Mouse (Mus musculus) embryo, embryonic 11.5 days (tissue): ENCODE measurements around the gene D13Ertd608e.
"Not testable (repeated sequence)": the region's sequence is repeated elsewhere in the genome, so short reads cannot be mapped to it uniquely, and the experiment has no call there.

Experiments used
- DNase-seq: peaks from one replicate; pipeline ENCODE4 v3.0.0-alpha.2; 2012; ENCODE audit warnings: low read depth, low spot score

D13Ertd608e gene

GRCm38 (mm10) chr13:119835320-119836056, at the start of gene D13Ertd608e:
D13Ertd608e (plus strand) TSS chr13:119836006.
- peak; percentile 7 for DNase-seq

DNA sequence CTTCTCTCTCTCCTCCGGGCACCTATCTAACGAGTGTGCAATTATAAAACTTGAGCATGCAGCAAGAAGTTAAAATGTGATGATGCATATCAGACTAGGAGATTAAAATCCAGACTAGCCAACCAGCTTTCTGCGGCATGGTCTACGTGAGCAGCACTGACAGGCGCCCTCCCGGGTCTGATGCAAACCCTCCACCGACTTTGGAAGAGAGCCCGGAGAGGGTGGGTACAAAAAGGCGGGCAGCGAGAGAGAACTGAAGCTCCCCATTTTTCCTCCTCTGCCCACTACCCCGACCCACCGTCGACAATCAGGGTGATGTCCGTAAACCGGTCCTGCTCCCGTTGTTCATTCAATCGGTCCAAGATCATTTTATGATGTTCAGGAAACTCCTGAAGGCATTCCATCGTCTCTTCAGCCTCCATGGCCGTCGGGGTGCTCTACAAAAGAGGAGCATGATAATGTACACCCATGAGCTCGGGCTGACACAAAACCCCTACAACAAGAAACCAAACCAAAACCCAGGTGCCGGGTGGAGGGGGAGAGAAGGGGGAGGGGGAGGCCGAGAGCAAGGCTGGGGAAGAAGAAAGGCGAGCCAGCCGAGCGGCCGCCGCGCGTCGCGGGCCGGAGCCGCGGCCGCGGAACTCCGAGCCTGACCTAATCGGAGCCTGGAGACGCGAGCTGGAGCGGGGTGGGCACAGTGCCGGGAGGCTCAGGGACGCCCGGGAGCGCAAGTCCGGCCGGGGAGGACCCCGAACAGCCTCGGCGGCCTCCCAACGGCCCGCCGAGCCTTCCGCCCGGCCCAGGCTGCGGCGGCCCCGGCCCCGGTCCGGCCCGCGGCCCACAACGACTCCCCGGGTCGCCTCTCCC, 45.7 kb upstream of the D13Ertd608e start:
- peak; percentile 30 for DNase-seq

- DNase-seq: peak; percentile 92
Measured at GRCm38 (mm10) chr13:119790761-119791579, 44.8 kb upstream of the D13Ertd608e start, which contains the start of gene Zfp131. Zfp131 (minus strand) TSS chr13:119790889.

- peak; percentile 5 for DNase-seq
Measured at GRCm38 (mm10) chr13:119791580-119792135, 44.1 kb upstream of the D13Ertd608e start.

GRCm38 (mm10) chr13:119792791-119793404, 42.9 kb upstream of the D13Ertd608e start:
- DNase-seq: no peak

GRCm38 (mm10) chr13:119797656-119798055, 38.1 kb upstream of the D13Ertd608e start:
- DNase-seq: no peak

- DNase-seq: no peak
Measured at GRCm38 (mm10) chr13:119808937-119809336, 26.9 kb upstream of the D13Ertd608e start.

GRCm38 (mm10) chr13:119810031-119810430, 25.8 kb upstream of the D13Ertd608e start:
- DNase-seq: no peak

DNA sequence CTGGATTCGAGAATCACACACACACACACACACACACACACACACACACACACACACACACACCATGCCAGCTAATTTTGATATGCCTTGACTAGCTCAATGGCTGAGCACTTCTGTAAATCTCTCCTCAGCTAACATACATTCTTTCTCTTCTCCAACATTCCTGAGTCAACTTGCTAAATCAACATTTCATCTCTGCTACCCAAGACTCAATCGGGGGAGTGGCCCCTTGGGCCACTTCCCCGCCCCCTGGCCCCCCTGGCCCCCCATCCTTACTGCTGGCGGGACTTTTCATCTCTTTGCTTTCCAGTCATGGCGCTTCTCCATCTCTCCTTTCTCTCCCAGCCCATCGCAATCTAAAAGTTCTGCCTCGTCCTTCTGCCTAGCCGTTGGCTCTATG, 19.0 kb upstream of the D13Ertd608e start:
- DNase-seq: no peak

DNA sequence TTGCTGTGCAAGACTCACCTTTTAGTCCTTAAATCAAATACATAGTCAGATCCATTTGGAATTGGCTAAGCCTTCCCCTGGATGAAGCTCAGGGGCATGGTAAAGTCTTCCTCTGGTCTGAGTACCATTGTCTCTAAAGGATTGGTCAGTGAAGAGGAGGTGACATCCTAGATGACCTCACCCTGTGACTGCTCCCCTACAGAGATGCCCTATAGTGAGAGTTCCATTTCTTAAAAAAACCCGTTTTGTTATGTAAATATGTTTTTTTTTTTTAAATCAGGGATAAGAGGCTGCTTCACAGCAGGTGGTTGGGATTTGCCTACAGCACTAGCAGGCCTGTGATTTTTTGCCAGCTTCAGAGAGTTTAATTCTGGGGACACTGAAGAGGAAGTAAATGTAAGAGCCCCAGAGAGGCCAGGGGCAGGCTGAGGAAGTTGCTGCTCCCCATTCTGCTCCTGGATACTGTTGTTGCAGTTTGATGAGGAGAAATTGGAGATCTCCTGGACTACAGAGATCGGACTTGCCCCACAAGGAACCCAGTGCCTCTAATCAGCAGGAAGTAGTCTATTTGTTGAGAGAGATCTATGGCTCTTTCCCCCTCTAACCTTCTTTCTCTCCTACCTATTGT, 18.1 kb upstream of the D13Ertd608e start:
- no peak for DNase-seq

DNA sequence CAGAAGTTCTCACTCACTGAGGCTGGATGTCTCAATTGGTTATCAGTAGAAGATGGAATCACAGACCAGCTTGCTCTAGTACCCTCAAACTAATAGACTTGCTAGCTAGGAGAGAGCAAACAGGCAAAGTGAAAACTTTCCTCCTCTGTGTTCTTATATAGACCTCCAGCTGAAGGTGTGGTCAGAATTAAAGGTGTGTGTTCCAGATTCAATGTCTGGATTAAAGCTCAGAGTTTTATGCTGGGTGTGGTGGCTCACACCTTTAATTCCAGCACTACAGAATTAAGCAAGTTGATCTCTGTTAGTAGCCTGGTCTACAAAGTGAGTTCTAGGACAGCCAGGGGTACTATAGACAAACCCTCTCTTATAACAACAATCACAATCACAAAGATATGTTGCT, 5.7 kb upstream of the D13Ertd608e start, which contains the start of gene AF067063:
Gene AF067063 (minus strand): TSS at position 101 of the 400 bp plus-strand sequence.
- not testable (repeated sequence) for DNase-seq

GRCm38 (mm10) chr13:119836324-119836811, 562 bp downstream of the D13Ertd608e start:
- peak; percentile 2 for DNase-seq

DNA sequence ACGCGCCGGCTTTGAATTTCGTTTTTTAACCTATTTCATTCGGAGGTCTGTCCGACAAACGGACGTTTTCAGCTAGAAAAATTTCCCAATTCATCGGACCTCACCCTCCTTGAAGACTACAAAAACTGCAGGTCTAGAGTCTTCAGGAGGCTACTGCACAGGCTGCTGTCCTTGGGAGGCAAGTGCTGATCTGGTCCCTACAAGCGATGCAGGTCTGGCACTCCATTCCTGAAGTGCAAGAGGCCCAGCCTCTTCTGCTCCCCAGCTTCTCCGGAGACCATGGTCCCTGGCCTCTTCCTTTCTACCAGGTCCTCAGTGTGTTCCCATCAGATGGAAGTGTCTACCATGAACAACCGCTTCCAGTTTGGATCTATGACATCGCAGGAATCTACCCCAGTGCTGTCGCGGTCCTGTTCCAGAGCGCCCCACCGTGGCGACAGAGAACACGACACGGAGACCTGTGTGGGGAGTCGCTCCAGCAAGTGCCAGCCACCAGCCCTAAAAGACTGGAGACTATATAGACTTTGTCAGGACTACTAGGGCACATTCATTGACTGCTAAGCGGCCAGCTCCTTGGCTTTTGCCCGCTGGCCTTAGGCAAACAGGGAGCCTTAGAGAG, 2.0 kb downstream of the D13Ertd608e start:
- peak; percentile 19 for DNase-seq

DNA sequence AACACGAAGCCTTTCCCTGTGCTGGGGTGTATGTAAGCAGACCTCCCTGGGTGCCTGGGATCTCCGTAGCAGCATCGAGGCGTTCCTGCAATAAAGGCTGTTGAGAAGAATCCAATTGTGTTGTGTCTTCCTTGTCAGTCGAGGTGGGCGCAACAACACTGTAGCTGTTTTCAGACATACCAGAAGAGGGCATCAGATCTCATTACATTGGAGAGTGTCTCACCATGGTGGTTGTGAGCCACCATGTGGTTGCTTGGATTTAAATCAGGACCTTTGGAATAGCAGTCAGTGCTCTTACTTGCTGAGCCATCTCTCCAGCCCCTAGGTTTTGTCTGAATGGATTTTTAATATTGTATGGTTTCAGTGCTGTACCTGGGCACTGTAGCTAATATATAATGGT, 4.2 kb downstream of the D13Ertd608e start:
- DNase-seq: not testable (repeated sequence)

DNA sequence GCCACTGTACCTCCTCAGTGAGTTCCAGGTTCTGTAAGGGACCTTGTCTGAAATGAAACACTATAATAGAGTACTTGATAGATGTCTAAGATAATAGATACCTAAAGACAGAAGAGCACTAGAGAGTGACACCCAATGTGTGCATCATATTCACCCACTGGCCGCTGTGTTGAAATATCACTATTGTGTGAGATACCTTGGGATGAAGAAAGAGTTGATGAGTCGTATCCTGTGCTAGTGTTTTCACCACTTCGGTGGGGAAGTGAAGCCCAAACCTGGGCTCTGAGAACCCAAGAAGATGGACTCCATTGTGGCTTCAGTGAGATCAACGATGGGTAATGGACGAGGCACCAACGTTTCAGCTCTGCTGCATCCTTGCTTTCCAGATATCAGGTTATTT, 26.6 kb downstream of the D13Ertd608e start:
- not testable (repeated sequence) for DNase-seq

DNA sequence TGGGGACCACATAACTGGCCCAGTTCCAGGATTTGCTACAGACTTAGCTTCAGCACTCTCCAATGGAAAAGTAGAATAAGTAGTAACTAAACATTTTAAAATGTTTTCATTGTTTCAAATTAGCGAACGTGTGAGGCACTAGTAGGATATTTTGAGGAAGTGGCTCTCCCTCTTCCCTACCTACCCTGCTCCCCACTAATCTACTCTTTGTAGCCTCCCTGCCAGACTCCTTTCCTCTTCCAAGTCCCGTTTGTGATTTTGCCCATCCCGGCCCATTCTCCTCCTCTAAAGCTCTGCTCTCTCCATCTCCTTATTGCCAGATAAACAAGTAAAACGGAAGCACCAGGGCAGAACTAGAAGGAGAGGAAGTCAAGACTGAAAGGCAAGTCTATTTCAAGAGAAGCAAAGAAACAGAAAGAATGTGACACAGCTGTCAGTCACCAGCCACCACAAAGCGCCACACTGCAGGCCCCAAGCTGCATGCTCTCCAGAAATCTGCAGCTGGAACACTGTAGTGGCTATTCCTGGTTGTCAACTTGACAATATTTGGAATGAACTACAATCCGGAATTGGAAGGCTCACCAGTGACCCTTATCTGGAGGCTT, 28.7 kb downstream of the D13Ertd608e start:
- DNase-seq: not testable (repeated sequence)

DNA sequence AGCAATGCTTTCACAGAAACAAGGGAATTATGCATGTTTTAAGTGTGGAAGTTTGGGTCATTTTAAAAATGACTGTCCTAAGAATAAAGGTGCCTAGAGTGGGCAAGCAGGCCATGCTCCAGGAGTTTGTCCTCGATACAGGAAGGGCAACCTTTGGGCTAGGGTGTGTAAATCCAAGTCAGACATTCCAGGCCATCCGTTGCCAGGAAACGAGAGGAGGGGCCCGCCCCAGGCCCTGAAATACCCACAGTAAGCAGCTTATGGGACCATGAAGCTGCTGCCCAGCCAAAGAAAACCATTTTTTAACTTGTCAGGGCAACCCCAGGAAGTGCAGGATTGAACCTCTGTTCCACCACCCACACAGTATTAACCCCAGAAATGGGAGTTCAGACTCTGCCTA, 51.1 kb downstream of the D13Ertd608e start:
- DNase-seq: not testable (repeated sequence)

DNA sequence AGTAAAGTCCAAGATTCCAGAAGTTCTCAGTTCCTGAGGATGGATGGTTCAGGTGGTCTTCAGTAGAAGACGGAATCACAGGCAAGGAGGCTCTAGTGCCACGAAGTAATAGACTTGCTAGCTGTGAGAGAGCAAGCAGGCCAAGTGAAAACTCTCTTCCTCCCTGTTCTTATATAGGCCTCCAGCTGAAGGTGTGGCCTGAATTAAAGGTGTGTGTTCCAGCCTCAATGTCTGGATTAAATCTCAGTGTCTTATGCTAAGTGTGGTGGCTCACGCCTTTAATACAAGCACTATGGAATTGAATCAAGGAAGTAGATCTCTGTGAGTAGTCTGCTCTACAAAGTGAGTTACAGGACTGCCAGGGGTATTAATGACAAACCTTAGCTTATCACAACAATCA, 58.9 kb downstream of the D13Ertd608e start, which contains the start of gene Tcstv1:
Gene Tcstv1 (minus strand): TSS at position 101 of the 400 bp plus-strand sequence.
- DNase-seq: not testable (repeated sequence)
